Mouse (Mus musculus): ENCODE data around the gene Gm10322. TPM values are rescaled to one million over a fixed set of nuclear protein-coding genes. Genes with fewer than 3 reads are reported as not detected.

The Gm10322 gene
- polyA plus RNA-seq, 1 experiment from 2014 or later: not detected

Other genes starting within 250 kb of the Gm10322 start
- 2.4 TPM in 1 of 2 replicates, not detected in the other for gene Gm10273, start 220.4 kb upstream of the Gm10322 start, polyA plus RNA-seq (2016; fragmentation: Nextera tagmentation; extraction: Ambion mirVana)
- not detected in 2 replicates for gene Pla2g12b, start 212.4 kb upstream of the Gm10322 start, polyA plus RNA-seq (2016; fragmentation: Nextera tagmentation; extraction: Ambion mirVana)
- gene Oit3, start 174.3 kb upstream of the Gm10322 start, polyA plus RNA-seq (2016; fragmentation: Nextera tagmentation; extraction: Ambion mirVana): 0.20 and 0.32 TPM in 2 replicates
- 16.1 and 17.7 TPM in 2 replicates for gene Mcu, start 629 bp downstream of the Gm10322 start, polyA plus RNA-seq (2016; fragmentation: Nextera tagmentation; extraction: Ambion mirVana)
- gene Micu1, start 86.4 kb downstream of the Gm10322 start, polyA plus RNA-seq (2016; fragmentation: Nextera tagmentation; extraction: Ambion mirVana): 67.8 and 72.3 TPM in 2 replicates

Measured in forebrain, embryonic 12.5 days (tissue).